Mouse (Mus musculus): ENCODE results near the gene Bcl9. TPM values are rescaled to one million over a fixed set of nuclear protein-coding genes. Genes with fewer than 3 reads are reported as not detected.

Gene Bcl9
- total RNA-seq, 2 experiments from 2014 or later: 65.0 to 71.9 TPM

GRCm38 (mm10) chr3:97158611-97159508 lies 138.9 kb downstream of the Bcl9 start, which contains the start of gene Acp6:
Gene Acp6 (plus strand): TSS chr3:97158777.
- peak; percentile 88 to 91 for DNase-seq (ENCODE audit: extremely low spot score in 1 of 2, low spot score in 2 of 2)
- intact Hi-C loops (cut with DNase I): no loop called here

- intact Hi-C loops (cut with DNase I): no loop called here
Observed at GRCm38 (mm10) chr3:97157958-97158599, 139.6 kb downstream of the Bcl9 start.

GRCm38 (mm10) chr3:97157308-97157707 lies 140.4 kb downstream of the Bcl9 start:
- no peak for DNase-seq (ENCODE audit: extremely low spot score in 1 of 2, low spot score in 2 of 2)
- intact Hi-C loops (cut with DNase I): no loop called here

More at GRCm38 (mm10) chr3:97157958-97158599, 139.6 kb downstream of the Bcl9 start:
- peak; percentile 71 to 86 for DNase-seq (ENCODE audit: extremely low spot score in 1 of 2, low spot score in 2 of 2)

- intact Hi-C loops (cut with DNase I): no loop called here
Observed at GRCm38 (mm10) chr3:97156431-97156830, 141.3 kb downstream of the Bcl9 start.

More at GRCm38 (mm10) chr3:97156431-97156830, 141.3 kb downstream of the Bcl9 start:
- no peak for DNase-seq (ENCODE audit: extremely low spot score in 1 of 2, low spot score in 2 of 2)

Other genes starting within 250 kb of the Bcl9 start
- 10 to 100 TPM; 14.2 to 17.8 TPM for gene Acp6, start 139.1 kb downstream of the Bcl9 start, total RNA-seq (2021)
- gene Olfr1402, start 124.1 kb upstream of the Bcl9 start, total RNA-seq (2021): not detected